Mouse (Mus musculus) T-helper 17 cell (primary cell): Measurements from ENCODE around the gene Eral1.
"Not testable (repeated sequence)": the region's sequence is repeated elsewhere in the genome, so short reads cannot be mapped to it uniquely, and the experiment has no call there.

Source experiments
- in situ Hi-C, 2 experiments: fragments of 300-600 bp; cut with MboI, MseI; formaldehyde crosslinking; loops; 1 replicate in 1 of 2; 2 replicates in 1 of 2; pipeline ENCODE4 v1.15.1; 2025; ENCODE audit warnings: high pct_unique_total_duplicates in 2 of 2

Gene Eral1

GRCm38 (mm10) chr11:78042290-78042870 lies 37.8 kb downstream of the Eral1 start:
- in situ Hi-C loops: not testable (repeated sequence)

- in situ Hi-C loops: no loop called here
Observed at GRCm38 (mm10) chr11:78040878-78041277, 39.3 kb downstream of the Eral1 start.

- in situ Hi-C loops: loop anchor here in 1 of 2 experiments (5.0 kb wide), 1 partner anchor 56 kb away; the partner anchor contains the start of gene Phf12
Observed at GRCm38 (mm10) chr11:78037831-78038752, 42.1 kb downstream of the Eral1 start, which contains the start of gene Flot2. Flot2 (plus strand) TSS chr11:78037931.

DNA sequence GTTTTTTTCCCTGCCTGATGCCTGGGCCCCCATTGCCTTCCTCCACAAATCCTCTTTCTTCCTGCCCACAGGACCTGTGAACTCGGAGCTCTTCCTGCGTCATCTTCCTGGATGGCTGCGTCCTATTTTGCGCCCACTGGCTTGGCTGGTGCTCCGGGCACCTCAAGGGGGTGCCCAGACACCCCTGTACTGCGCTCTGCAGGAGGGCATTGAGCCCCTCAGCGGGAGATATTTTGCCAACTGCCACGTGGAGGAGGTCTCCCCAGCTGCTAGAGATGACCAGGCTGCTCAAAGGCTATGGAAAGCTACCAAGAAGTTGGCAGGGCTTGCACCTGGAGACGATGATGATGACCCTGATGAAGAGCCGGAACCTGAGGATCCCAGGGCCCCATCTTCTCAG lies 43.4 kb downstream of the Eral1 start:
- in situ Hi-C loops: loop anchor here in 1 of 2 experiments (5.0 kb wide), 1 partner anchor 54 kb away; the partner anchor contains the start of gene Phf12

DNA sequence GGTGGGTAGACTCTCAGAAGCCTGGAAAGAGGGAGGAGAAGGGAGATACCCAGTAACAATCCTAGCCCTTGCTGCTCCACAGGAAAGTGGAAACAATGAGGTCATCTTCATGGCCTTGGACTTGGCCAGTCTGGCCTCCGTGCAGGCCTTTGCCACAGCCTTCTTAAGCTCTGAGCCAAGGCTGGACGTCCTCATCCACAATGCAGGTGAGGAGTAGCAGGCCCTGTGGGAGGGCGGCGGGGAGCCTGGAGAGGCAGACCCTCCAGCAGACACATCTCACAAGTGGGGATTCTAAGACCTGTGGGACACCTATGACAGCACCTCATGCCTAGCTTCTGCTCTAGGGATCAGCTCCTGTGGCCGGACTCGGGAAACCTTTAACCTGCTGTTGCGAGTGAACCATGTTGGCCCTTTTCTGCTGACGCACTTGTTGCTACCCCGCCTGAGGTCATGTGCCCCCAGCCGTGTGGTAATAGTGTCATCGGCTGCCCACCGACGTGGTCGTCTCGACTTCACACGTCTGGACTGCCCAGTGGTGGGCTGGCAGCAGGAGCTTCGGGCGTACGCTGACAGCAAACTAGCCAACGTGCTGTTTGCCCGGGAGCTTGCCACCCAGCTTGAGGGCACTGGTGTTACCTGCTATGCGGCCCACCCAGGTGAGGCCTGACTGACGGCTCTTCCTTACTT lies 46.1 kb downstream of the Eral1 start:
- in situ Hi-C loops: no loop called here

- in situ Hi-C loops: no loop called here
Observed at GRCm38 (mm10) chr11:78032809-78033195, 47.4 kb downstream of the Eral1 start.

- in situ Hi-C loops: no loop called here
Observed at GRCm38 (mm10) chr11:78031947-78032808, 48.0 kb downstream of the Eral1 start, which contains the start of gene Dhrs13. Dhrs13 (plus strand) TSS chr11:78032280.

- in situ Hi-C loops: no loop called here
Observed at GRCm38 (mm10) chr11:78031389-78031788, 48.8 kb downstream of the Eral1 start.

DNA sequence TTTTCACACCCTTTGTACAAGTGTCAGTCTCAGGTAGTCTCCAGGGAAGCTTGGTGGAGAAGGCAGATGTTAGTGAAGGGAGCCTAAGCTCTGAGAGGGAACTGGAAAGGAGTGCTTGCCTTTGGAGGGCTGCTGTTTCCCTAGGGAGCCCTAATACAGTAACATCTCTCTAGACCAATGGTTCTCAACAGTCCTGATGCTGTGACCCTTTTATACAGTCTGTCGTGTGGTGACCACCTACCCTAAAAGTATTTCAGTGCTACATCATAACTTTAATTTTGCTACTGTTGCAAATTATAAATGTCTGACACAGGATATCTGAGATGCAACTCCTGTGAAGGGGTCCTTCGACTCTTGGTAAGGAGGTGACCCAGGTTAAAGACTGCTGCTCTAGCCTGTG lies 49.6 kb downstream of the Eral1 start:
- in situ Hi-C loops: no loop called here

GRCm38 (mm10) chr11:78029240-78029639 lies 50.9 kb downstream of the Eral1 start:
- in situ Hi-C loops: loop anchor here in 1 of 2 experiments (5.0 kb wide), 1 partner anchor 37 kb away; no protein-coding TSS in a partner anchor

DNA sequence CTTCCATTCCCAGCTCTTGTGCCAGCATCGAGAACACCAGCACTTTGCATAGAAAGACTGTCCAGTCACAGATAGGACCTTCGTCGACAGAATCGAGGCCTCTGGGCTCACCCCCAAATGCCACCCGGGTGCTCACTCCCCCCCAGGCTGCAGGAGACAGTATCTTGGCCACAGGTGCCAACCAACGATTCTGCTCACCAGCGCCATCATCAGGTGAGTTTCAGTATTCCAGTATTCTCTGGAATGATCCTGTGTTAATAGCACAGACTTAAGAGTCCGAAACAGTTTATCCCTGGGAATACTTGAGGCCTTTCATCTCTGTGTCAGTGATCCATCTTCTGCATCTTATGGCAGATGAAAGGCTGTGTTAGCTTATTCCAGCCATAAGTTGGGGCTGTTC lies 56.6 kb downstream of the Eral1 start:
- in situ Hi-C loops: no loop called here
